Mouse (Mus musculus): ENCODE results near the gene Ctnnd2. TPM values are rescaled to one million over a fixed set of nuclear protein-coding genes. Genes with fewer than 3 reads are reported as not detected.

Gene Ctnnd2
- total RNA-seq, 1 experiment from 2014 or later, result 2.4 TPM

GRCm38 (mm10) chr15:30857277-30858176, 685.1 kb downstream of the Ctnnd2 start:
- no peak for ATAC-seq (replicated peaks in 1 of 2; ENCODE audit: insufficient read depth in 1 of 2, low FRiP score in 2 of 2, low TSS enrichment in 1 of 2, low read depth in 1 of 2, poor library complexity in 2 of 2, severe bottlenecking in 2 of 2)

GRCm38 (mm10) chr15:30867429-30867828, 695.0 kb downstream of the Ctnnd2 start:
- ATAC-seq (replicated peaks in 1 of 2; ENCODE audit: insufficient read depth in 1 of 2, low FRiP score in 2 of 2, low TSS enrichment in 1 of 2, low read depth in 1 of 2, poor library complexity in 2 of 2, severe bottlenecking in 2 of 2), result no peak

- ATAC-seq (replicated peaks in 1 of 2; ENCODE audit: insufficient read depth in 1 of 2, low FRiP score in 2 of 2, low TSS enrichment in 1 of 2, low read depth in 1 of 2, poor library complexity in 2 of 2, severe bottlenecking in 2 of 2), result no peak
Measured at GRCm38 (mm10) chr15:30869673-30870512, 697.5 kb downstream of the Ctnnd2 start.

- ATAC-seq (replicated peaks in 1 of 2; ENCODE audit: insufficient read depth in 1 of 2, low FRiP score in 2 of 2, low TSS enrichment in 1 of 2, low read depth in 1 of 2, poor library complexity in 2 of 2, severe bottlenecking in 2 of 2), result no peak
Measured at GRCm38 (mm10) chr15:30875523-30875922, 703.1 kb downstream of the Ctnnd2 start.

- no peak for ATAC-seq (replicated peaks in 1 of 2; ENCODE audit: insufficient read depth in 1 of 2, low FRiP score in 2 of 2, low TSS enrichment in 1 of 2, low read depth in 1 of 2, poor library complexity in 2 of 2, severe bottlenecking in 2 of 2)
Measured at GRCm38 (mm10) chr15:30884692-30885334, 712.4 kb downstream of the Ctnnd2 start.

GRCm38 (mm10) chr15:30885410-30885809, 713.0 kb downstream of the Ctnnd2 start:
- ATAC-seq (replicated peaks in 1 of 2; ENCODE audit: insufficient read depth in 1 of 2, low FRiP score in 2 of 2, low TSS enrichment in 1 of 2, low read depth in 1 of 2, poor library complexity in 2 of 2, severe bottlenecking in 2 of 2), result no peak

- no peak for ATAC-seq (replicated peaks in 1 of 2; ENCODE audit: insufficient read depth in 1 of 2, low FRiP score in 2 of 2, low TSS enrichment in 1 of 2, low read depth in 1 of 2, poor library complexity in 2 of 2, severe bottlenecking in 2 of 2)
Measured at GRCm38 (mm10) chr15:30887559-30887958, 715.2 kb downstream of the Ctnnd2 start.

- no peak for ATAC-seq (replicated peaks in 1 of 2; ENCODE audit: insufficient read depth in 1 of 2, low FRiP score in 2 of 2, low TSS enrichment in 1 of 2, low read depth in 1 of 2, poor library complexity in 2 of 2, severe bottlenecking in 2 of 2)
Measured at GRCm38 (mm10) chr15:30891986-30892385, 719.6 kb downstream of the Ctnnd2 start.

GRCm38 (mm10) chr15:30895063-30895462, 722.7 kb downstream of the Ctnnd2 start:
- no peak for ATAC-seq (replicated peaks in 1 of 2; ENCODE audit: insufficient read depth in 1 of 2, low FRiP score in 2 of 2, low TSS enrichment in 1 of 2, low read depth in 1 of 2, poor library complexity in 2 of 2, severe bottlenecking in 2 of 2)

GRCm38 (mm10) chr15:30897342-30897741, 724.9 kb downstream of the Ctnnd2 start:
- ATAC-seq (replicated peaks in 1 of 2; ENCODE audit: insufficient read depth in 1 of 2, low FRiP score in 2 of 2, low TSS enrichment in 1 of 2, low read depth in 1 of 2, poor library complexity in 2 of 2, severe bottlenecking in 2 of 2), result no peak

- ATAC-seq (replicated peaks in 1 of 2; ENCODE audit: insufficient read depth in 1 of 2, low FRiP score in 2 of 2, low TSS enrichment in 1 of 2, low read depth in 1 of 2, poor library complexity in 2 of 2, severe bottlenecking in 2 of 2), result no peak
Measured at GRCm38 (mm10) chr15:30908027-30908426, 735.6 kb downstream of the Ctnnd2 start.

- no peak for ATAC-seq (replicated peaks in 1 of 2; ENCODE audit: insufficient read depth in 1 of 2, low FRiP score in 2 of 2, low TSS enrichment in 1 of 2, low read depth in 1 of 2, poor library complexity in 2 of 2, severe bottlenecking in 2 of 2)
Measured at GRCm38 (mm10) chr15:30913360-30913759, 741.0 kb downstream of the Ctnnd2 start.

GRCm38 (mm10) chr15:30925838-30926237, 753.4 kb downstream of the Ctnnd2 start:
- no peak for ATAC-seq (replicated peaks in 1 of 2; ENCODE audit: insufficient read depth in 1 of 2, low FRiP score in 2 of 2, low TSS enrichment in 1 of 2, low read depth in 1 of 2, poor library complexity in 2 of 2, severe bottlenecking in 2 of 2)

GRCm38 (mm10) chr15:30927632-30928031, 755.2 kb downstream of the Ctnnd2 start:
- peak in 1 of 2 experiments; percentile 56; a peak in 3 of 4 replicates for ATAC-seq (replicated peaks in 1 of 2; ENCODE audit: insufficient read depth in 1 of 2, low FRiP score in 2 of 2, low TSS enrichment in 1 of 2, low read depth in 1 of 2, poor library complexity in 2 of 2, severe bottlenecking in 2 of 2)

GRCm38 (mm10) chr15:30931906-30932305, 759.5 kb downstream of the Ctnnd2 start:
- no peak for ATAC-seq (replicated peaks in 1 of 2; ENCODE audit: insufficient read depth in 1 of 2, low FRiP score in 2 of 2, low TSS enrichment in 1 of 2, low read depth in 1 of 2, poor library complexity in 2 of 2, severe bottlenecking in 2 of 2)

GRCm38 (mm10) chr15:30945863-30946262, 773.5 kb downstream of the Ctnnd2 start:
- peak in 1 of 2 experiments; percentile 22; a peak in 1 of 4 replicates for ATAC-seq (replicated peaks in 1 of 2; ENCODE audit: insufficient read depth in 1 of 2, low FRiP score in 2 of 2, low TSS enrichment in 1 of 2, low read depth in 1 of 2, poor library complexity in 2 of 2, severe bottlenecking in 2 of 2)

- ATAC-seq (replicated peaks in 1 of 2; ENCODE audit: insufficient read depth in 1 of 2, low FRiP score in 2 of 2, low TSS enrichment in 1 of 2, low read depth in 1 of 2, poor library complexity in 2 of 2, severe bottlenecking in 2 of 2), result no peak
Measured at GRCm38 (mm10) chr15:30958513-30958912, 786.1 kb downstream of the Ctnnd2 start.

All from hematopoietic stem cell, adult 5-6 weeks (primary cell).